Mouse (Mus musculus): ENCODE measurements around the gene Msh5.
"Not testable (repeated sequence)": the region's sequence is repeated elsewhere in the genome, so short reads cannot be mapped to it uniquely, and the experiment has no call there.

The Msh5 gene

DNA sequence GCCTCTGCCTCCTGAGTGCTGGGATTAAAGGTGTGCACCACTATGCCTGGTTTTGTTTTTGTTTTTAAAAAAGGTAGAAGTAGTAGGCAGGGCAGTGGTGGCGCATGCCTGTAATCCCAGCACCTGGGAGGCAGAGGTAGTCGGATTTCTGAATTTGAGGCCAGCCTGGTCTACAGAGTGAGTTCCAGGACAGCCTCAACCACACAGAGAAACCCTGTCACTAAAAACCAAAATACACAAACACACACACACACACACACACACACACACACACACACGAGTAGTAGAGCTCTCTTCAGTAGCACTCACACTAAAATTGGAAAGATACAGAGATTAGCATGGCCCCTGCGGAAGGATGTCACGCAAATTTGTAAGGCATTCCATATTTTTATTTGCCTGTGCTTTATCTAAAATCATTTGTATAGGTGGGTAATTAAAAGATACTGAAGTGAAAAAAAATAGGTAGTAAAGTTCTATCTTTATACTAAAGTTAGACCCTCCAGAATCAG, 2.4 kb upstream of the Msh5 start:
- no peak for DNase-seq (ENCODE audit: low spot score in 2 of 2)

- DNase-seq (ENCODE audit: low spot score in 2 of 2), result no peak
These were observed 1.8 kb upstream of the Msh5 start for GRCm38 (mm10) chr17:35048149-35048931.

- no peak for DNase-seq (ENCODE audit: low spot score in 2 of 2)
These were observed 1.1 kb upstream of the Msh5 start for GRCm38 (mm10) chr17:35047688-35048087.

DNA sequence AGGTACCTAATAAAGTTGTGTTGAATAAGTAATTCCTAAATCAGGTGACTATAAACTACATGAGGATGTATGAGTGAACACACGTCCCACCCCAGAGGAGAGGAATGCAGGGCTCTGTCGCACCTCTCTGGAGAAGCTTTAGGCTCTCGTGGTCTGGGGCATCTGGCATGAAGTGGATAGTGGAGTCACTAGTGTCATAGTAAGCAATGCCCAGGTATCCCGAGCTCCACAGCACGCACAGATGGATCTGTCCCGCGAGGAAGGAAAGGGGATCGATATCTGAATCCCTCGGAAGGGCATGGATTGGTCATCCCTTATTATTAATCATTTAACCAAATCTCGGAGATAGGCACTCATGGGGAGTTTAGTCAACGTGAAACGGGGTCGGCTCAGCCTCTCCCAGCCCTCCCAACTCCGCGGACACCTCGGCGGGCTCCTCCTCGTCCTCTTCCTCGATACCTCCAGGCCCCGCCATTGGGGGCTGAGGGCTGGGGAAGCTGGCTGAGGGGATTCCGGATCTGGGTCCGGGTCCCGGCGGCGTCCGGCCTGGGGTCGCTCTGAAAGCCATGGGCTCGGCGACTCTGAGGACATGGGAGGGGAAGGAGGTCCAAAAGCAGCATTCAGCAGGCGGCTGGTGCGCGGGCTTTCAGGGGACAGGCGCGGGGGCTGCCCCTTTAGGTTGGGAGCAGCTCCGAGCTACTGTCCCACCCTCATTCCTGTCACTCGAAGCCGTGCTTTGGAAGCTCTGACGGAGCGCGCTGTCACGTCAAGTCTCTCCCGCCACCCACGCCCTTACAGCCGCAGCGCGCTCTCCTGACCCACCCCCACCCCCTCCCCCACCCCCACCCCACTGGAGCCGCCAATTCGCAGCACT, 501 bp downstream of the Msh5 start:
- DNase-seq (ENCODE audit: low spot score in 2 of 2), result no peak

DNA sequence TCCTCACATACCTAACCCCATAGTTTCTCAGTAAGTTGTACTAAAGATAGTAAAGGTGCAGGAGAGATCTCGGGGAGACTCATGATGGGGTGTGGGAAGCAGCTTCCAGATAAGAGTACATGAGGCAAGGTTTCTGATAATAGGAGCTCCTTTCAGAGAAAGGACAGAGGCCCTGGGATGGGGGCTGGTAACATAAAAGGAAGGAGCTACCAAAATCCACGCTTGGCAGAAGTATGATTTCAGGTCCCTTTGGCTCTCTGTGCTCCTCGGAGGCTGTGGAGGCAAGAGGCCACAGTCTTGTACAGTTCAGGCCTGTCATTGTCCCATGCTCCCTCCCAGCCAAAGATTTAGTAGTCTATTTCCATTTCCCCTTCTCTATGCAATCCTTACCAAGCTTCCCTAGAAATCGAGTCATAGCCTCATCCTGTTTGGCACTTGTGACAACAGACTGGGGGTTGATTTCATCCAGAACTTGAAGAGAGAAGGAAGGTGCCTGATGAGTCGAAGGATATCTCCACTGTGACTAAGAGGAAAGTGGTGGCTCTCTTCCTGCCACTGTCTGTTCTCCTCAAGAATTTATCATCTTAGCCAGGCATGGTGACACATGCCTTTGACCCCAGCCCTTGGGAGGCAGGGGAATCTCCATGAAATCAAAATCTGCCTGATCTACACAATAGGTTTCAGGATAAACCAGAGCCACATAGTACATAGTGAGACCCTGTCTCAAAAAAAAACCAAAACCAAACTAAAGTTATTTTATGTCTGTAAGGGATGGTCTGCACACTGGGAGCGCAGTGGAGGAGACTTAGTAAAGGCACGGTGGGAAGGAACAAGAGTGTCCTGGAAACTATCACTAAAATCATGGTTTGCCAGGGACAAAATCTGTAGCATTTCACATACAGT, 1.4 kb downstream of the Msh5 start:
- DNase-seq (ENCODE audit: low spot score in 2 of 2), result no peak

DNA sequence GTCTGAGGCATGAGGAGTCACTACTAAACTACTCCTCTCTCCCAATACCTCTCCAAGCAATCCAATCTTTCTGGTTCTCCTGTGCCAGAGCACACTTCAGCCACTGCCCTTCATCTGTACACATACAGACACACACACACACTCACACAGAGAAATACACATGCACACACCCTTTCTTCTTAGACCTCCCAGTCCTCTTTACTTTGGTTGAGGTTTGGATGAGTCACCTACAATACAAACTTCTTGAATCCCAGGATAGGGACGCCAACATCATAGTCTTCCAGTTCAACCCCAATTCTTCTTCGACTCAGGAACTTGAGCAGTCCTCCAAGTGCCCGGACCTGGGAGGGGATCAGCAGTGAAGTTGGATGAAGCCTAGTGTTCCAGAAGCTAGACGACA, 2.8 kb downstream of the Msh5 start:
- no peak for DNase-seq (ENCODE audit: low spot score in 2 of 2)

DNA sequence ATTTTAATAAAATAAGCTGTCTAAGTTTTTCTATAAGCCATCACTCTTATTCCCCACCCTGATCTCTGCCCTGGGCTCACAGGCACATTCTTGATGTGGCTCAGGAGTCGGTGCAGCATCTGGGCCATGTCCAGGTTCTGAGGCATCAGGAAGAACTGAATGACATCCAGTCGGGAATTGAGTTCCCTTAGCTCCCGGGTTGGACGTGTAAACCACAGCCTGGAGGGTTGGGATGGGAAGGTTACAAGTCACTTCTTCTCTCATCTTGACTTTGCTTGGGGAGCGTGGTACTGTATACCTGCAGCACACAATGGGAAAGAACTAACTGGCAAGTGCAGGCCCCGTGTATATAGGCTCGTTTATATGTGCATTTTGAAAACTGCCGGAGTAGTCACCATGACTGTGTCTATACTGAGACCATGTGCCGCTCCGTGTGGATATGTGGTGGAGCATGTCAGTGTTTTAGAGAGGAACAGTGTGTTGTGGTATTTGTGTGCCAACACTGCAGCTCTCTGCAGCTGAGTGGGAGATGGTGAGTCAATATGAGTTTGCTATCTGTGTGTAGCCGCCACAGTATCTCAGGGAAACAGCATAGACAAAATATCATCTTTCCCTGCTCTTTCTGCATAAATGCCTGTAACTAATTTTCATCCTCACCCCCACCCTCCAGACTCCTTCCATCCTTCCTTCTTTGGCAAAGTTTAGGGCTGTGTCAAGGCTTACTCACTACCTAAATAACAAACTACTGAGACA, 7.2 kb downstream of the Msh5 start:
- DNase-seq (ENCODE audit: low spot score in 2 of 2), result no peak

DNA sequence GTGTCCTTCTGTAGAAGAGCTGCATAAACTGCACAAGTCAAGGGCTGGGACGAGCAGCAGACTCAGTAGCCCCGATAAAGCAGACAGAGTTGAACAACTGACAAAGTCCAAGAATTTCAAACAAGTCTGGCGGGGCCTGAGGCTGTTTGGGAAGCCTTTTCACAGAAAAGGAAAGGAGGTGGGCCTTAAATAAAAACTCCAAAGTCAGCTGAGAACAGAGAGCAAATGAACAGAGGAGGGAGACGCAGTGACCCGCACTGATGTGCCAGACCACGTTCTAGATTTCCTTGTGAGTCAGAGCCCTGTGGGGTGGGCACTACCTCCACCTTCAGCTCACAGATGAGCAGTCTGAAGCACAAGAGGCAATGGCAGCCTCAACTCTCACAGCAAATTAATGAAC, 11.6 kb downstream of the Msh5 start:
- no peak for DNase-seq (ENCODE audit: low spot score in 2 of 2)

DNA sequence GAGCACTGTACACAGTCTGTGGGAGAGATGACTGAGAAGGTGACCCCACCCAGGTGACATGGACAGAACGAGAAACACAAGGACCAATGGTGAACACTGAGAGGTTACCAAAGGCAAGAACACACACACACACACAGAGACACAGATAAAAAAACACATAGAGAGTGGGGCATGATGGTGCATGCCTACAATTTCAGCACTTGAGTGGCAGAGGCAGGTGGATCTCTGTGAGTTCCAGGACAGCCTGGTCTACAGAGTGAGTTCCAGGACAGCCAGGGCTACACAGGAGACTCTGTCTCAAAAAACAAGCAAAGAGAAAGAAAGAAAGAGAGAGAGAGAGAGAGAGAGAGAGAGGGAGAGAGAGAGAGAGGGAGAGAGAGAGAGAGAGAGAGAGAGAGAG, 12.8 kb downstream of the Msh5 start:
- not testable (repeated sequence) for DNase-seq (ENCODE audit: low spot score in 2 of 2)

DNA sequence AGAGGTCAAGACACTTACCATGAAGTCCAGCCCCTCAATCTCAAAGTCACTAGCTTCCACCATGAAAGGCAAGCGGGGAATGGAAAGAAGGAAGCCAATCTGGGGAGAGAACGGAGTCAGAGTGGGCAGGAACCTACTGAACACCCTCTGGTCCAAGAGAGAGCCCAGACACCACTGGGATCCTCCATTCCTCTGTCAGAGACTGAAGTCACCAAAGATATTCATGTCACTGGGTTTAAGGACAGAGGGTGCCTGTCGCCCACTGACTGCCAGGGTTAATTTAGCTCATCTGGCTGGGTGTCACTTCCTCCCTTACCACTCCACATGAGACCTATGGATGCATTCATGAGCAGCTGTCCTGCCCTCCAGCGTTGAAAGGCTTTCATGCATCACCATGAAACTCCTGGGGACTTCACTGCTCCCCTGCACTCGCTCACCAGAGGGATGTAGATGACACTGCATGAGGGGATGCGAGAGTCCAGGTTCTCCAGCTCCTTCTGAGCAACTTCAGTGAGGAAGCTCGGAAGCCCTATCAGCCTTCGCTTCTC, 14.1 kb downstream of the Msh5 start:
- DNase-seq (ENCODE audit: low spot score in 2 of 2), result no peak

GRCm38 (mm10) chr17:35031880-35032279, 14.7 kb downstream of the Msh5 start:
- DNase-seq (ENCODE audit: low spot score in 2 of 2), result no peak

- DNase-seq (ENCODE audit: low spot score in 2 of 2), result no peak
These were observed 15.3 kb downstream of the Msh5 start for GRCm38 (mm10) chr17:35031272-35031671.

GRCm38 (mm10) chr17:35029691-35030532, 16.6 kb downstream of the Msh5 start:
- no peak for DNase-seq (ENCODE audit: low spot score in 2 of 2)

GRCm38 (mm10) chr17:35028315-35028714, 18.2 kb downstream of the Msh5 start:
- DNase-seq (ENCODE audit: low spot score in 2 of 2), result no peak

DNA sequence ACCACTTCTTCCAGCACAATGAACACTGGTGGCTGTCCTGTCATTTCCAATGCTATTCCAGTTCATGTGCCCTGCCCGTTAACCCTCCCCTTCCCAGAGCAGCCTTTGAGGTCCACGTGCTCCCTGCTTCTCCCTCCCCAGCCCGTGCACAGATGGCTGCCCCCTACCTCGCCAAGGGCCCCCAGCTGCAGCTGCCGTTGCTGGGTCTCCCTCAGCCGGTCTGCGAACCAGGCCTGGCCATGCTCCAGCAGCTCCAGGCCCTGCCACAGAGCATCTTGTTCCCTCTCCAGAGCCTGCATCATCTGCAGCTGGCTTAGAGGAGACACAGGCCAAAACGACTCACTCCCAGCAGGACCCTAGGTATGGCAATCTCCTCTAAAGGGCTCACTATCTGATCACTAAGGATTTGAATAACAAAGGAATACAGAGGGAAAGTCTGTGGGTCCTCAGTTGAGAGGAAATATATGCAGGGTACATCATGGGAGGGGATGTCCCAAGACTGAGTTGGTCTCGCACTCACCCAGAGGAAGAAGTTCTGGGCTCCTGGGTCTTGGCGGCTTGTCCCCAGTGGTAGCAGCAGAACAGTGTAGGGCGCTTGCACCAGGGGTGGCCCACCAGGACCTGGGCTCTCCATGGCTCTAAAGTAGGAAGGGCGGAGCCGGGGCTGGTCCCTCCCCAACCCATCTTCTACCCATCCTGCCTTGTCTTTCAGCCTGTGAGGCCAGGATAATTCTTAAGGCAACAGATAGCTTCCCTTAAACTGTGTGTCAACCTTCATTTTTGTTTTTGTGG, 19.1 kb downstream of the Msh5 start, which contains the start of gene Sapcd1:
Sapcd1 (minus strand) TSS at position 740 of the 792 bp plus-strand sequence.
- peak; percentile 48 to 71 for DNase-seq (ENCODE audit: low spot score in 2 of 2)

GRCm38 (mm10) chr17:35026206-35026605, 20.3 kb downstream of the Msh5 start:
- DNase-seq (ENCODE audit: low spot score in 2 of 2), result no peak

- no peak for DNase-seq (ENCODE audit: low spot score in 2 of 2)
These were observed 21.7 kb downstream of the Msh5 start for GRCm38 (mm10) chr17:35024691-35025488.

DNA sequence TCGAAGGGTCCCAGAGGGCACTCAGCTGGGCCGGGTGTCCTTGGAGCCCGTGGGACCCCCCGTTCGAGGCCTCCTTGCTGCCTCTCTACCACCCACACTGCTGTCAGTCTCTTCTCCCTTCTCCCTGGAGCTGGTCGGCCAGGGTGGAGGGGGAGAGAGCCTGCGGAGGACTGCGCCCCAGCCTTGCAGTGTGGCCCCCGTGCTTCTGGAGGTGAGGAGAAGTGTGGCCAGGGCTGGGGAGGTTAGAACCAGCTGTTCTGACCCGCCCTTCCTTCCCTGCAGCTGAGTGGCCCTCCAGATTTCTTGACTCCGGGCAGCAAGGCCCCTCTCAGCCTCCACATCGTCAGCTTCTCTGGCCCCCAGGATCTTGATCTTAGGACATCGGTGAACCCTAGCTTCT, 22.3 kb downstream of the Msh5 start:
- no peak for DNase-seq (ENCODE audit: low spot score in 2 of 2)
